Mouse (Mus musculus) thymus, adult 18-20 months (tissue): ENCODE measurements around the gene Mrpl51.

Experiments
- DNase-seq, 2 experiments: peaks; one replicate each; pipeline ENCODE4 v3.0.0; 2022; ENCODE audit warnings: mixed read lengths in 2 of 2

Mrpl51 gene

DNA sequence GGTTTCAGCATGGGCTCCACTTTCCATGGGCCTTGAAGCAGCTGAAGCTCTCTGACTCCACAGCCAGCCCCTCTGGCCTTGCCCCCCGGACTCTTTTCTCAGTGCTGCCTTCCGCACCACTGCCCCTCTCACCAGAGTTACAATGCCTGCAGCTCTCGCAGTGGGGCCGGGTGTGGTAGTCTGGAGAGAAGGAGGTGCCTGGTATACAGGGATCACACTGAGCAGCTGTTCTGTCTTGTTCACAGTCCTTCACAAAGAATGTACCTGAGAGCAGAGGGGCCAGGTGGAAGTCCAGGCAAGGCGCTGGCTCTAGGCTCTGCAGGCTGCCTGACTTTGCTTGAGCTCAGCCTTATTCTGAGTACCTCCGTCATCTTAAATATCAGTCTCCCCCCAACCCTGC lies 44.7 kb downstream of the Mrpl51 start:
- no peak for DNase-seq

DNA sequence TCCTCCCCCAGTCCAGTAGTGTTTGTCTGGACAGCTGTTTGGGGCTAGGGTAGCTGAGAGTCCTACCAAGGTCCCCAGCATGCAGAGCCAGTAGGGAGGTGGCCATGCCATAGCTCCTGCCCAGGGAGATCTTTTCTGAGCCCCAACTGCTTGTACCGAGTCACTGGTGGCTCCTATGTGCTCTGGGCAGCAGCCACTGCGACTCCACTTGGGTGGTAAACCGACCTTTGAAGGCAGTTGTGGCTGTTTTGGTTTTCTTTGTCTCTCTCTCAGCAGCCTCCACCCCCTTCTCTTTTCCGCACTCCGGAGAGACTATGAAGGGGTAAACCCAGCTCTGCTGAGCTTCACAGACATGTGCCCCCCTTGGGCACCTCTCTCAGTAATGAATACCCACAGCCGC lies 45.2 kb downstream of the Mrpl51 start, which contains the start of gene Cd27:
Gene Cd27 (minus strand): TSS at position 229 of the 400 bp plus-strand sequence.
- peak; percentile 69 to 84 for DNase-seq

GRCm38 (mm10) chr6:125237421-125237820 lies 45.8 kb downstream of the Mrpl51 start:
- peak in 1 of 2 experiments; percentile 58 for DNase-seq

DNA sequence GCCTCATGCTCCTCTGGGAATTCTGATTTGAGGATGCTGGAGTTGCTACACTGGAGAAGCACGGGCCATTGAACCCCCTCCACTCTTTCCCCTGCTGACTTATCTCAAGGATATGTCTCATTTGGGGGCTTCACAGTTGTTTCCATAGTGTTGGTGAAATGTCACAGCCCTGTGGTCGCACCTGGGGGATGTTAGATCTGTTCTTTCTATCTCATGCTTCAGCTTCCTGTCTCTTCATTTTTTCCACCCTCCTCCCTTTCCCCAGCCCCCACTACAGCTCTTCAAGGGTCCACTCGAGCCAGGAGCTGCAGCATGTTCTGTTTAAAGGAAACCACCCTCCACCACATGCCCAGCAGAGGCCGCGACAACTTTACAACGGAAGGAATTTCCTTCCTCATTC lies 46.8 kb downstream of the Mrpl51 start:
- peak; percentile 73 to 90 for DNase-seq

GRCm38 (mm10) chr6:125239547-125239946 lies 47.9 kb downstream of the Mrpl51 start:
- no peak for DNase-seq

DNA sequence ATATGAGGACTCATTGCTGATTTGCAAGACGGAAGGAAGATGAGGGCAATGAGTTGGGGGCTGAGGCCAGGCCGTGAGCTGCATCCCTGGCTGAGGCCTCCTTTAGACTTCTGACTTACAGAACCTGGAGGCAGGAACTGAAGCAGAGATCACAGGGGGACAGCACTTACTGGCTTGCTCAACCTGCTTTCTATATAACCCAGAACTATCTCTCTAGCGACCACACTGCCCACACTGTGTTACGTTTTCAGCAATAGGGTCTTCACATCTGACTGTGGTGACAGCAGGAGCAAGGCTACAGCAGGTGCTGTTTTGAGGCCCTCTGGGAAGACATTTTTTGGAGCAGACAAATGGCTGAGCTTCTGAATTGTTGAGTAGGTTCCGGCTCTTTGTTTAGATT lies 49.0 kb downstream of the Mrpl51 start:
- no peak for DNase-seq

DNA sequence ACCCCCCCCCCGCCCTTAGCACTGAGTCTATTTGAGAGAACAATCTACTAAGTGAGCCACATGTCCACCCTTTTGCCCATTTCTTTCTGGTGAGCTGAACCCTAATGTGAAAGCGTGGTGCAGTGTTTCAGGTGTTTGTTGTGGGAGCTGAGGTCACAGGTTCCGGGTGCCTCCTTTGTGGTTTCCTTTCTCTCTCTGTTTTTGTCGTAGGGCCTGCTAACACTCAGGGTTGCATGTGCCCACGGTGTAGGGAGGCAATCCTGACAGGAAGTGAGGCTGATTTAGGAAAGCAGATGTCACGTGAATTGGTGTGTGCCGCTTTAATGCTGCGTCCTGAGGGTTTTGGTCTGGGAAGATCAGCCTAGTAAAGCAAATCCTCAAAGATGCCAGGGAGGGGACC lies 50.0 kb downstream of the Mrpl51 start:
- peak in 1 of 2 experiments; percentile 84 for DNase-seq

DNA sequence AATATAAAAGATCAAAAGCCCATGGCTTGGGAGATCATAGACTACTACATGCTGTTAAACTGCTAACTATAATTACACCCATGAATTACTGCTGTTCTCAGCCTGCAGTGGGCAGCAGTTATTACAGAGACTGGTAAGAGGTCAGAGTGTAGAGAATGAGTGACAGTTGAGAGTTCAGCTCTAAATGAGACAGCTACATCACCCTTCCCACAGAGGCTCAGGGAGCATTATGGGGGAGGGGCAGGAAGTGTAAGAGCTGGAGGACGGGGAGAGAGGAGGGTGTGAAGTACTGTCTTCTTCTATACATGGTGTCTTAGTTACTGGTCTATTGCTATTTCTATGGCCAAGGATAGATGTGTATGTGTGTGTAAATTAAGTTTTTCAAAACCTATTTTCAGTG lies 53.0 kb downstream of the Mrpl51 start:
- DNase-seq = peak in 1 of 2 experiments; percentile 75
